Mouse (Mus musculus): ENCODE measurements around the gene Sh3glb2.

The Sh3glb2 gene

GRCm38 (mm10) chr2:30380564-30381376 lies 21.6 kb upstream of the Sh3glb2 start:
- DNase-seq (ENCODE audit: low spot score), result no peak

DNA sequence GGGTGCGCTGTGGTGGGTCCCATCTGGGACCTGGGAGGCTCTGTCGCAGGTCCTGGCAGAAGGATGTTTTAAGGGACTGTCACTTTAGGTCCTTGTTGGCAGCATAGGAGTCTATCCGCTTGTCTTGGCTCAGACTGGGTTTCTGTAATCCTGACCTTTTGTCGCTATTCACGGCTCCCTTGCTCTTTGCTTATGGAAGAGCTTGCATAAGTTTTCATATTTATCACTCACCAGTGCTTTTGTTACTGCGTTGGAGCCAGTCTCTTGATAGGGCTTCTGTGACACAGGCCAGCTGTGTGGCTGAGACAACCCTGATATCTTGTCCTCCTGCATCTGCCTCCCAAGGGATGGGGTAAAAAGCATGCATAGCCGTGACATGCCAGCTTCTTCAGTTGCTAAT lies 20.2 kb upstream of the Sh3glb2 start:
- no peak for DNase-seq (ENCODE audit: low spot score)

- DNase-seq (ENCODE audit: low spot score), result no peak
These were observed 18.6 kb upstream of the Sh3glb2 start for GRCm38 (mm10) chr2:30377721-30378120.

- DNase-seq (ENCODE audit: low spot score), result no peak
These were observed 16.8 kb upstream of the Sh3glb2 start for GRCm38 (mm10) chr2:30375893-30376292.

DNA sequence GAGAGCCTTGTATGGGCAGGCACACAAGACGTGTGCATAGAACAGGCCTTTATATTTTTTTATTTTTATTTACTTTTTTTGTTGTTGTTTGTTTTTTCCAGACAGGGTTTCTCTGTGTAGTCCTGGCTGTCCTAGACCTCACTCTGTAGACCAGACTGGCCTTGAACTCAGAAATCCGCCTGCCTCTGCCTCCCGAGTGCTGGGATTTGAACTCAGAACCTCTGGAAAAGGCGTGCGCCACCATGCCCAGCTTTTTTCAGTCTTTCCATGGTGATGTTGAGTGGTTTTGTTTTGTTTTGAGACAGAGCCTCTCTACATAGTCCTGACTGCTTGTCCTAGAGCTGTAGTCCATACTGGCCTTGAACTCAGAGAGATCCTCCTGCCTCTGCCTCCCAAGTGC lies 13.6 kb upstream of the Sh3glb2 start:
- no peak for DNase-seq (ENCODE audit: low spot score)

DNA sequence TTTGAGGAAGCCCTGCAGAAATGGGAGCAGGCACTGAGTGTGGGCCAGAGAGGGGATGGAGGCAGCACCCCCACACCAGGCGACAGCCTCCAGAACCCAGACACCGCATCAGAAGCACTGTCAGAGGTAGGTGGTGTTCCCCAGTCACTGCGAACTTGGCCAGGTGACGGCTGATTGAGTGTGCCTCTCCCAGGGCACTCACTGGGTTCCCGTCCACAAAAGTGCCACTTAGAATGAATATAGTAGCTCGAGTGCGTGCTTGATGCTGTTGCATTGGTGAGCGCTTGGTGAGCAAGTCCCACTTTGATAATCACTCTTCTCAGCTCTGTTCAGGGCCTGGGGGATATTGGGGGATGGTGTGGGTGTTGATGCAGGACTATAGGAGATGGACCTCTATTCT lies 12.4 kb upstream of the Sh3glb2 start:
- no peak for DNase-seq (ENCODE audit: low spot score)

DNA sequence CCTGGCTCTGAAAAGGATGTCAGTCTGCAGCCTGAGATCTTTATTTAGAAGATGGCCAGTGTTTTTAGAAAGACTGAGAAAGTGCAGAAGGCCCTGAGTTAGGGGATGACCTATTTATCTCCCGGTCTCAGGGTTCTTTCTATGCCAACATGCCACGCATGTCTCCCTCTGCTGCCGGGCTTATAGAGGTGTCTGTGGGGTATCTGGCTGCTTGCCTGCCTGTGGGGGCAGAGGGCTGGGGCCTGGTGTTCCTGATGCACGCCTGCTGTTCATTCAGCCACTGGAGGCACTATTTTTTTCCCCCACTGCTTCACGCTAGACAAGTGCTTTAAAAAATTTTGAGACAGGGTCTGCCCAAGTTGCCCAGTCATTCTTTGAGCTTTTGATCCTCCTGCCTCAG lies 7.1 kb upstream of the Sh3glb2 start:
- no peak for DNase-seq (ENCODE audit: low spot score)

- no peak for DNase-seq (ENCODE audit: low spot score)
These were observed 6.3 kb upstream of the Sh3glb2 start for GRCm38 (mm10) chr2:30365281-30366069.

- peak; percentile 98 for DNase-seq (ENCODE audit: low spot score)
These were observed 4.9 kb upstream of the Sh3glb2 start, which contains the start of gene Miga2 for GRCm38 (mm10) chr2:30363773-30364650. Gene Miga2 (plus strand): TSS chr2:30364233.

DNA sequence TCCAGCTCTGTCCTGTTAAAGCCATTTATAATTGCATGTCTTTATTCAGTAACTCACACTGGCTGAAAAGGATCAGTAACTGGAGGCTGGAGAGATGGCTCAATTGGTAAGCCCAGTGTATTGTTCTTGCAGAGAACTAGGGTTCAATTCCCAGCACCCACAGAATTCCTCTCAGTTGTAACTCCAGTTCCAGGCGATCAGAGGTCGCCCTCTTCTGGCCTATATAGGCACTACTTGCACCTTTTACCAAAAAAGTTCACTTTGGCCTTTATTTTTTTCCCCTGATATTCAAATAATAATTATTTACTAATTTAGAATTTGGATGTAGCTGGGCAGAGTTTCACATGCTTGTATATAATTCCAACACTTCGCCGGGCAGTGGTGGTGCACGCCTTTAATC lies 3.7 kb upstream of the Sh3glb2 start:
- no peak for DNase-seq (ENCODE audit: low spot score)

DNA sequence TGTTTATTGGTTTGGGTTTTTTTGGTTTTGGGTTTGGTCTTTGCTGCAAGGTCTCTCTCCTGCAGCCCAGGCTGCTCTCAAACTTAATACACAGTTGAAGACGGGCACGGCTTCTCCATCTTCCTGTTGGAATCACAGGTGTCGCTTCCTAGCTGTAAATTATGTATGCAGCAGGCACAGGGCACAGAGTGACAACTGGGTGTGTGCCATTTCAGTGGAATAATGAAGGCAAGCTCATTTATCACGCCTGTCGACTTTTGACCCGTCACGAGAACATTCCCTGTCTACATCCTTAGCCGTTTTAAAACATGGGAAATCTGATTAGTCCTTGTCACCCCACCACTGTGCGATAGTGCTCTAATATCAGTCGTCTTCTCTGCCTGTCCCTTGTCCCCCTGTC lies 1.5 kb upstream of the Sh3glb2 start:
- DNase-seq (ENCODE audit: low spot score), result no peak

DNA sequence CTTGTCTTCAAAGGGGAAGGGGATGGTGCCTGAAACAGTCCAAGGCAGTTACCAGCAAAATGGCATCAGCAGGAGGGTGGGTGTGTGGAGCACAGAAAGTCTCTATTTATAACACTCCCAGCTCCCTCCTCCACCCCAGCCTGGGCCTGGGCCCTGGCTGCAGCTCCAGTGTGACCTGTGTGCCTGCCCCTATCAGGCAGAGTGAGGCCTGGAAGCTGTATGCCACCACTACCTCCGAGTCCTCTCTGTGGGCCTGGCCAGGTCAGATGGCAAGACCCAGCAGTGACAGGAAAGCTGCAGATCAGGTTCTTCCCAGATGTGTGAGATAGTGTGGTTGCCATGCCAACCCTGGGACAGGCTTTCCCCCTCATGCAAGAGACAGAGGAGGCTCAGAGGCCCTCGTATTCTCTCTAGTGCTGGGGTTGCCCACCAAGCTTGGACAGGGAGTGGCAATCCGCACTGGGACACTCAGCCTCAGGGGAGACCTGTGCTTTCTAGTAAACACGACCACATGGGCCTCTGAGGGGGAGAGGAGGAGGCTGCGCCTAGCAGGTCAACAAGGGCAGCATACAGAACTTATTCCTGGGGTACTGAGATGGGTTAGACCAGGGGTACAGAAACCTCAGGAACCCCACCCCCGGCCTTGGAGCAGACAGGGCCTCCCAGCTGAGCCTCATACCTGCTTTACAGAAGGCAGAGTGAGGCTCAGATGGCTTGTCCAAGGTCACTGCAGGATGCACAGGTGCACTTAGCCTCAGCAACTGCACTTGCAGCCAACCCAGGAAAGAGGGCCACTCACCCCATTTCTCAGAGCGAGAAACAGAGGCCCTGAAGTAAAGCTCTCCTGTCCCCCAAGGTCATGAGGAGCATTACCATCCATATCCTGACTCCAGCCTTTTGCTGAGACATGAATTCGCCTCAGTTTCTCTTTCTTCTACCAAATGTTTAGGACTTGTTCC lies 1.3 kb downstream of the Sh3glb2 start:
- no peak for DNase-seq (ENCODE audit: low spot score)

GRCm38 (mm10) chr2:30356906-30357305 lies 2.2 kb downstream of the Sh3glb2 start:
- no peak for DNase-seq (ENCODE audit: low spot score)

GRCm38 (mm10) chr2:30356266-30356665 lies 2.9 kb downstream of the Sh3glb2 start:
- DNase-seq (ENCODE audit: low spot score), result no peak

DNA sequence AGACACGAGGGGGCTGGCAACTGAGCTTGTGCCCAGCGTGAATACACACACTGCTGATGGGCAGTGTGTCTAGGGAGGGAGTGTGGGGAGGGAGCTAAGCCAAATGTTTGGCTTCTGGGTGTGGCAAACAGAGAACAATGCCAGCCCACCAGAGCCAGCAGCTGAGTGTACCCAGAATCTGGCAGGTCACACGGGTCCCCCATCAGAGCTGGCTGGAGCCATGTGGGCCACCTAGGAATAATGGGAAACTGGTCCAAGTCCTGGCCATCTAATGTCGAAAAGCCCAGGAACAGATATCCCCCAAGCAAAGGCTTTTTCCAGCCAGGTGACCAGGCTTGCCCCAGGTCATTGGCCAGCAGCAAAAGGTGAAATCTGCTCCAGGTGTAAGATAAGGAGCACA lies 3.3 kb downstream of the Sh3glb2 start:
- no peak for DNase-seq (ENCODE audit: low spot score)

DNA sequence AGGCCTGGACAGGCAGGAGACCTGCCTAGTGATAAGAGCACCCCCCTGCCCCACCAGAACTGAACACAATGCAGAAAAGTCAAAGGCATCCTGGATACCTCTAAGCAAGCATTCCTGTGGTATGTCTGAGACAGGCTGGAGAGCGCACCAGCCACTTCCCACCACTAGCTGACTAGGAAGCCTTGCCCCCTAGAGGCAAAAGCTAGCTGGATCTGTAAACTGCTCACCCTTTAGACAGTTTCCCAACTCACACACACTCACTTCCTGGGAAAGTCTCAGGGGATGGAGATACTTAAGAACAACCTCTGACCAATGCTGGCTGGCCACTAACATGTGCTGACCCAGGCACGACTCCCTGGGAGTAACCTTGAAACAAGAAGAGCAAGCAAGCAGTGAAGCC lies 8.0 kb downstream of the Sh3glb2 start:
- DNase-seq (ENCODE audit: low spot score), result no peak

DNA sequence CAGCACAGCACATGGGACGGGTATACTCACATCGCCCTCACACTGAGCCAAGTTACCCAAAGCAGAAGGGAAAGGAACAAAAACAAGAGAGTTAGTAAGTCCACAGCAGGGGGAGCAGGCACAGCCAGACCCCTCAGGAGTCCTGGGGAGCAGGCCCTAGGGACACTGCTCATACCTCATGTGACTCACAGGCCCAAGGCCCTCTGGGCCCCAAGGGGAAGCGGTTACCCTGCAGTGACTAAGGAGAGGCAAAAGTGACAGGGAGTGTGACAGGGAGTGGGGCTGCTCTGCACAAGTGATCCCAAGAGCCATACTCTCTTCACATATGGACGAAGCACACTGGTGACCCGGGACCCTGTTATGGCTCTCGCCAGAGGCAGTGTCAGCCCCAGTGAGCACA lies 9.9 kb downstream of the Sh3glb2 start:
- no peak for DNase-seq (ENCODE audit: low spot score)

GRCm38 (mm10) chr2:30345971-30346676 lies 13.0 kb downstream of the Sh3glb2 start:
- DNase-seq (ENCODE audit: low spot score), result no peak

DNA sequence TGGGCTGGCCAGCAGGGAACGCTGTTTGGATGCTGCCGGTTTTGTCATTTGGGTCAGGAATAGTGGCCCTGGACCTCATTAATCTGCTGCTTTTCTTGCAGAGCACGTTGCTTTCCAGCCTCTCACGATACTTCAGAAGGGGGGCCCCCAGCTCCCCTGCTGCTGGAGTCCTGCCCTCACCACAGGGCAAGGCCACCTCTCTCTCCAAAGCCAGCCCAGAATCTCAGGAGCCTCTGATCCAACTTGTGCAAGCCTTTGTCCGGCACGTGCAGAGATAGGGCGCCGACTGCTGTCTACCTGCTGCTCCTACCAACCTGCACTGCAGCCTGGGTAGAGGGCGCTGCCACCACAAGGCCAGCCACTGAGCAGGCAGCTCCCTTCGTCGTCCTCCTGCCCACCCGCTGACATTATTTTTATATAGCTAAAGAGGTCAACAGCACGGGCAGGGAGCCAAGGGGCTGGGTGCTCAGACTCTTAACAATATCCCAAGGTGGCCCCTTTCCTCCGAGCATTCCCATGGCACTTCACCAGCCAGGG lies 15.5 kb downstream of the Sh3glb2 start:
- no peak for DNase-seq (ENCODE audit: low spot score)

DNA sequence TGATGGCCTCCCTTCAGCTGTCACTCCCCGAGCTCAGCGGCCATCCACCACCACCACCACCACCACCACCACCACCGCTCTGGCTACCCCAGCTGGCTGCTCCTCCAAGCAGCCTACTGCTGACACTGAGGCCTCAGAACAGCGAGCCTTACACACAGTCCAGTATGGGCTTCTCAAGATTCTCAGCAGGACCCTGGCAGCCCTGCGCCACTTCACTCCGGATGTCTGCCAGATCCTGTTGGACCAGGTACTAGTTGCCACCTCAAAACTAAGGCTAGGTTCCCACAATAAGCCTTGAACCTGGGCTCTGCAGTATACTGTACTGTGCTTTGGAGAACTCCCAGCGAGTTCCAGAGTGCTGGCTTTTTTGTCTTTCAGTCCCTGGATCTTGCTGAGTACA lies 16.6 kb downstream of the Sh3glb2 start:
- DNase-seq (ENCODE audit: low spot score), result no peak
